Mouse (Mus musculus) midbrain, embryonic 14.5 days (tissue): ENCODE data around the gene Slc25a20. TPM values are rescaled to one million over a fixed set of nuclear protein-coding genes. Genes with fewer than 3 reads are reported as not detected.
A peak's percentile ranks its signal among the peaks of the same experiment; 100 is the strongest.

Experiments
- ATAC-seq: fragments of 200-750 bp; cut with Nextera tagmentation; 2 replicates; pipeline ENCODE4 v1.8.0; 2017; ENCODE audit warnings: moderate number of reproducible peaks, moderate library complexity; ENCODE audit not compliant: low FRiP score, low TSS enrichment
- DNase-seq: peaks from one replicate; pipeline ENCODE4 v3.0.0-alpha.2; 2015
- H3K27ac ChIP-seq: fragments of 300-500 bp; sonication (generic); replicated peaks from 2 replicates; pipeline ENCODE4 v1.5.1; 2014; ENCODE audit warnings: mild to moderate bottlenecking, low read depth, low read length, moderate library complexity
- H3K27me3 ChIP-seq: fragments of 300-500 bp; sonication (generic); 2 replicates; pipeline ENCODE4 v1.6.1; 2014; ENCODE audit warnings: low read length, control low read depth, mixed read lengths; ENCODE audit not compliant: control insufficient read depth, insufficient read depth
- H3K36me3 ChIP-seq: fragments of 300-500 bp; sonication (generic); 2 replicates; pipeline ENCODE4 v1.6.1; 2014; ENCODE audit warnings: low read length, control low read depth; ENCODE audit not compliant: control insufficient read depth, insufficient read depth
- H3K4me1 ChIP-seq: fragments of 300-500 bp; sonication (generic); 2 replicates; pipeline ENCODE4 v1.6.1; 2014; ENCODE audit warnings: mild to moderate bottlenecking, antibody characterized with exemption, low read length, control low read depth; ENCODE audit not compliant: control insufficient read depth, insufficient read depth
- H3K4me2 ChIP-seq: fragments of 300-500 bp; sonication (generic); 2 replicates; pipeline ENCODE4 v1.6.1; 2014; ENCODE audit warnings: mild to moderate bottlenecking, low read length, moderate library complexity
- H3K4me3 ChIP-seq: fragments of 300-500 bp; sonication (generic); replicated peaks from 2 replicates; pipeline ENCODE4 v1.5.1; 2014; ENCODE audit warnings: low read depth, low read length
- H3K9ac ChIP-seq: fragments of 300-500 bp; sonication (generic); replicated peaks from 2 replicates; pipeline ENCODE4 v1.6.1; 2014; ENCODE audit warnings: mild to moderate bottlenecking, low read length, moderate library complexity
- H3K9me3 ChIP-seq: fragments of 300-500 bp; sonication (generic); 2 replicates; pipeline ENCODE4 v1.6.1; 2016; ENCODE audit warnings: low read length, control low read depth, mixed read lengths; ENCODE audit not compliant: control insufficient read depth
- WGBS: fragments of 180-500 bp; shearing (Covaris S2); extraction: QIAGEN DNeasy Blood & Tissue Kit; methylation state at CpG from one replicate; pipeline ENCODE4 v1.1.7; 2014; 5-methylcytosine and 5-hydroxymethylcytosine counted together
- polyA plus RNA-seq: library from polyadenylated mRNA; unstranded; fragments of >200 nt; fragmentation: Nextera tagmentation; extraction: Ambion mirVana; gene quantifications from 2 replicates; pipeline ENCODE4 v1.2.1, GENCODE M21; 2014

Slc25a20 gene
- polyA plus RNA-seq, 1 experiment from 2014 or later, result 26.8 TPM

GRCm38 (mm10) chr9:108704591-108704990, 42.7 kb downstream of the Slc25a20 start:
- Histone ChIP-seq H3K27me3 (no peaks in the 10 kb centered on the region), H3K9me3 (no peaks in the 10 kb centered on the region), H3K4me2 (no peak overlapping the region), H3K9ac (no peak overlapping the region), H3K36me3 (no peaks in the 10 kb centered on the region), H3K4me3 (no peak overlapping the region), H3K4me1 (0 out of 2 replicates have a peak, but pooled peaks cover 4% of the 10 kb centered on the region), H3K27ac (no peak overlapping the region)
- DNase-seq, result no peak
- WGBS, result 73% methylated on average over 7 of the region's 7 CpGs
- no peak for ATAC-seq

GRCm38 (mm10) chr9:108707212-108707611, 45.3 kb downstream of the Slc25a20 start:
- ATAC-seq (no peak), DNase-seq (no peak)
- Histone ChIP-seq H3K27me3 (no peaks in the 10 kb centered on the region), H3K4me2 (no peak overlapping the region), H3K4me1 (0 out of 2 replicates have a peak, but pooled peaks cover 4% of the 10 kb centered on the region), H3K27ac (no peak overlapping the region), H3K4me3 (no peak overlapping the region), H3K9ac (no peak overlapping the region), H3K9me3 (no peaks in the 10 kb centered on the region), H3K36me3 (no peaks in the 10 kb centered on the region)
- 91% methylated on average over 2 of the region's 2 CpGs for WGBS

GRCm38 (mm10) chr9:108708833-108709232, 46.9 kb downstream of the Slc25a20 start:
- H3K4me1 ChIP-seq, result 0 out of 2 replicates have a peak, but pooled peaks cover 2% of the 10 kb centered on the region
- ATAC-seq (no peak), DNase-seq (no peak)
- no peak overlapping the region for H3K9ac ChIP-seq
- H3K27me3 ChIP-seq, result no peaks in the 10 kb centered on the region
- H3K36me3 ChIP-seq, result no peaks in the 10 kb centered on the region
- H3K4me2 ChIP-seq, result no peak overlapping the region
- no peaks in the 10 kb centered on the region for H3K9me3 ChIP-seq
- no peak overlapping the region for H3K27ac ChIP-seq
- H3K4me3 ChIP-seq, result no peak overlapping the region
- WGBS, result 93% methylated on average over 8 of the region's 8 CpGs

- Histone ChIP-seq H3K9me3 (no peaks in the 10 kb centered on the region), H3K36me3 (no peaks in the 10 kb centered on the region), H3K4me2 (no peak overlapping the region), H3K27ac (no peak overlapping the region), H3K9ac (no peak overlapping the region), H3K27me3 (no peaks in the 10 kb centered on the region), H3K4me1 (no peaks in the 10 kb centered on the region), H3K4me3 (no peak overlapping the region)
- 82% methylated on average over 7 of the region's 7 CpGs for WGBS
- DNase-seq (no peak), ATAC-seq (no peak)
Observed at GRCm38 (mm10) chr9:108710767-108711166, 48.9 kb downstream of the Slc25a20 start.

- Histone ChIP-seq H3K9me3 (no peaks in the 10 kb centered on the region), H3K9ac (no peak overlapping the region), H3K36me3 (peaks cover 25% of the 10 kb centered on the region), H3K4me1 (no peaks in the 10 kb centered on the region), H3K27me3 (no peaks in the 10 kb centered on the region), H3K27ac (no peak overlapping the region), H3K4me3 (no peak overlapping the region), H3K4me2 (no peak overlapping the region)
- no peak for DNase-seq
- no peak for ATAC-seq
- WGBS, result 94% methylated on average over 4 of the region's 4 CpGs
Observed at GRCm38 (mm10) chr9:108716199-108716598, 54.3 kb downstream of the Slc25a20 start.

GRCm38 (mm10) chr9:108723751-108724150, 61.9 kb downstream of the Slc25a20 start:
- peaks cover 37% of the 10 kb centered on the region for H3K36me3 ChIP-seq
- H3K4me3 ChIP-seq, result no peak overlapping the region
- DNase-seq (no peak), ATAC-seq (no peak)
- H3K4me2 ChIP-seq, result no peak overlapping the region
- H3K27me3 ChIP-seq, result no peaks in the 10 kb centered on the region
- WGBS, result 27% methylated on average over 2 of the region's 2 CpGs
- no peak overlapping the region for H3K9ac ChIP-seq
- no peaks in the 10 kb centered on the region for H3K9me3 ChIP-seq
- no peak overlapping the region for H3K27ac ChIP-seq
- H3K4me1 ChIP-seq, result no peaks in the 10 kb centered on the region

GRCm38 (mm10) chr9:108726116-108726515, 64.2 kb downstream of the Slc25a20 start:
- WGBS, result 87% methylated on average over 5 of the region's 5 CpGs
- Histone ChIP-seq H3K27me3 (no peaks in the 10 kb centered on the region), H3K9ac (no peak overlapping the region), H3K4me1 (no peaks in the 10 kb centered on the region), H3K36me3 (peaks cover 30% of the 10 kb centered on the region), H3K4me3 (no peak overlapping the region), H3K9me3 (no peaks in the 10 kb centered on the region), H3K27ac (no peak overlapping the region), H3K4me2 (no peak overlapping the region)
- DNase-seq, result no peak
- ATAC-seq, result no peak

GRCm38 (mm10) chr9:108729050-108729449, 67.2 kb downstream of the Slc25a20 start:
- DNase-seq (peak; percentile 24), ATAC-seq (no peak)
- no peaks in the 10 kb centered on the region for H3K27me3 ChIP-seq
- no peak overlapping the region for H3K4me3 ChIP-seq
- peaks cover 26% of the 10 kb centered on the region for H3K36me3 ChIP-seq
- H3K9me3 ChIP-seq, result no peaks in the 10 kb centered on the region
- no peak overlapping the region for H3K4me2 ChIP-seq
- no peak overlapping the region for H3K27ac ChIP-seq
- H3K9ac ChIP-seq, result no peak overlapping the region
- no peaks in the 10 kb centered on the region for H3K4me1 ChIP-seq

GRCm38 (mm10) chr9:108732462-108732861, 70.6 kb downstream of the Slc25a20 start:
- DNase-seq (no peak), ATAC-seq (no peak)
- H3K4me2 ChIP-seq, result no peak overlapping the region
- no peak overlapping the region for H3K9ac ChIP-seq
- peaks cover 43% of the 10 kb centered on the region for H3K36me3 ChIP-seq
- H3K4me1 ChIP-seq, result no peaks in the 10 kb centered on the region
- no peak overlapping the region for H3K27ac ChIP-seq
- H3K4me3 ChIP-seq, result no peak overlapping the region
- no peaks in the 10 kb centered on the region for H3K9me3 ChIP-seq
- H3K27me3 ChIP-seq, result no peaks in the 10 kb centered on the region
